Mouse (Mus musculus): ENCODE results near the gene Ppa2.

The Ppa2 gene

GRCm38 (mm10) chr3:133357977-133358376, 48.1 kb downstream of the Ppa2 start:
- CTCF ChIA-PET, result interaction anchor here in 1 of 4 experiments (0.8 kb wide), 1 partner anchor 36 kb away, joined by 3 read pairs; no protein-coding TSS in a partner anchor
- POLR2A ChIA-PET, result no interaction called here

- ChIA-PET CTCF (interaction anchor here in 2 of 4 experiments (0.7 to 0.9 kb wide), 2 partner anchors 39 to 171 kb away, joined by 3 read pairs; no protein-coding TSS in a partner anchor), POLR2A (interaction anchor here in 1 of 4 experiments (1.0 to 1.5 kb wide), 2 partner anchors 20 to 229 kb away, joined by 3 read pairs; no protein-coding TSS in a partner anchor)
Observed at GRCm38 (mm10) chr3:133361406-133361805, 51.5 kb downstream of the Ppa2 start.

GRCm38 (mm10) chr3:133364138-133364537, 54.2 kb downstream of the Ppa2 start:
- ChIA-PET CTCF (interaction anchor here in 1 of 4 experiments (0.7 kb wide), 1 partner anchor 281 kb away, joined by 4 read pairs; no protein-coding TSS in a partner anchor), POLR2A (no interaction called here)

- ChIA-PET CTCF (interaction anchor here in 1 of 4 experiments (0.6 kb wide), 1 partner anchor 217 kb away, joined by 3 read pairs; no protein-coding TSS in a partner anchor), POLR2A (interaction anchor here in 2 of 4 experiments (0.5 to 0.7 kb wide), 5 partner anchors 58 to 635 kb away, joined by 3 to 7 read pairs (median 6); no protein-coding TSS in a partner anchor)
Observed at GRCm38 (mm10) chr3:133366096-133366495, 56.2 kb downstream of the Ppa2 start.

- POLR2A ChIA-PET, result interaction anchor here in 1 of 4 experiments (1.0 kb wide), 1 partner anchor 11 kb away, joined by 3 read pairs; no protein-coding TSS in a partner anchor
- CTCF ChIA-PET, result no interaction called here
Observed at GRCm38 (mm10) chr3:133378174-133378573, 68.3 kb downstream of the Ppa2 start.

- POLR2A ChIA-PET, result no interaction called here
- CTCF ChIA-PET, result no interaction called here
Observed at GRCm38 (mm10) chr3:133379997-133380396, 70.1 kb downstream of the Ppa2 start.

- POLR2A ChIA-PET, result no interaction called here
- CTCF ChIA-PET, result no interaction called here
Observed at GRCm38 (mm10) chr3:133381519-133381918, 71.6 kb downstream of the Ppa2 start.

- ChIA-PET POLR2A (no interaction called here), CTCF (no interaction called here)
Observed at GRCm38 (mm10) chr3:133382147-133382546, 72.2 kb downstream of the Ppa2 start.

GRCm38 (mm10) chr3:133384164-133384708, 74.3 kb downstream of the Ppa2 start:
- ChIA-PET CTCF (no interaction called here), POLR2A (interaction anchor here in 1 of 4 experiments (1.5 kb wide), 1 partner anchor 14 kb away, joined by 3 read pairs; no protein-coding TSS in a partner anchor)

- POLR2A ChIA-PET, result interaction anchor here in 1 of 4 experiments (0.7 kb wide), 1 partner anchor 151 kb away, joined by 3 read pairs; no protein-coding TSS in a partner anchor
- CTCF ChIA-PET, result interaction anchor here in 1 of 4 experiments (0.7 kb wide), 1 partner anchor 121 kb away, joined by 6 read pairs; no protein-coding TSS in a partner anchor
Observed at GRCm38 (mm10) chr3:133387283-133387682, 77.4 kb downstream of the Ppa2 start.

- ChIA-PET CTCF (no interaction called here), POLR2A (no interaction called here)
Observed at GRCm38 (mm10) chr3:133389803-133390387, 80.0 kb downstream of the Ppa2 start.

- POLR2A ChIA-PET, result no interaction called here
- CTCF ChIA-PET, result no interaction called here
Observed at GRCm38 (mm10) chr3:133394531-133394930, 84.6 kb downstream of the Ppa2 start.

- POLR2A ChIA-PET, result no interaction called here
- CTCF ChIA-PET, result interaction anchor here in 1 of 4 experiments (0.5 kb wide), 1 partner anchor 69 kb away, joined by 3 read pairs; no protein-coding TSS in a partner anchor
Observed at GRCm38 (mm10) chr3:133403849-133404248, 93.9 kb downstream of the Ppa2 start.

- ChIA-PET CTCF (interaction anchor here in 2 of 4 experiments (0.6 to 1.0 kb wide), 5 partner anchors 12 to 251 kb away, joined by 3 to 4 read pairs (median 3); partner anchors contain the start of gene Ppa2 (in 1 of the 2)), POLR2A (interaction anchor here in 1 of 4 experiments (0.5 to 0.6 kb wide), 2 partner anchors 59 to 128 kb away, joined by 3 read pairs; no protein-coding TSS in a partner anchor)
Observed at GRCm38 (mm10) chr3:133405636-133406035, 95.7 kb downstream of the Ppa2 start.

- POLR2A ChIA-PET, result interaction anchor here in 2 of 4 experiments (0.5 to 0.6 kb wide), 3 partner anchors 8 to 127 kb away, joined by 3 to 7 read pairs (median 3); no protein-coding TSS in a partner anchor
- CTCF ChIA-PET, result interaction anchor here in 3 of 4 experiments (0.5 to 1.0 kb wide), 7 partner anchors 12 to 324 kb away, joined by 3 to 4 read pairs (median 3); partner anchors contain the start of gene Ppa2 (in 1 of the 3)
Observed at GRCm38 (mm10) chr3:133406248-133406647, 96.3 kb downstream of the Ppa2 start.

GRCm38 (mm10) chr3:133411123-133411675, 101.3 kb downstream of the Ppa2 start:
- ChIA-PET CTCF (no interaction called here), POLR2A (no interaction called here)

- CTCF ChIA-PET, result no interaction called here
- POLR2A ChIA-PET, result no interaction called here
Observed at GRCm38 (mm10) chr3:133411768-133412167, 101.9 kb downstream of the Ppa2 start.

GRCm38 (mm10) chr3:133414747-133415146, 104.8 kb downstream of the Ppa2 start:
- POLR2A ChIA-PET, result interaction anchor here in 2 of 4 experiments (0.7 kb wide), 2 partner anchors 8 to 184 kb away, joined by 4 to 7 read pairs; no protein-coding TSS in a partner anchor
- CTCF ChIA-PET, result no interaction called here

- CTCF ChIA-PET, result no interaction called here
Observed at GRCm38 (mm10) chr3:133423073-133423472, 113.2 kb downstream of the Ppa2 start.

More at GRCm38 (mm10) chr3:133423073-133423472, 113.2 kb downstream of the Ppa2 start:
- POLR2A ChIA-PET, result interaction anchor here in 1 of 4 experiments (0.6 kb wide), 1 partner anchor 92 kb away, joined by 3 read pairs; no protein-coding TSS in a partner anchor
